Mouse (Mus musculus): ENCODE data around the gene Kmt5a. TPM values are rescaled to one million over a fixed set of nuclear protein-coding genes. Genes with fewer than 3 reads are reported as not detected.
"Not testable (repeated sequence)": the region's sequence is repeated elsewhere in the genome, so short reads cannot be mapped to it uniquely, and the experiment has no call there.

Gene Kmt5a
- polyA plus RNA-seq, 1 experiment from 2014 or later = 52.3 TPM

GRCm38 (mm10) chr5:124452494-124453228 lies 12.9 kb downstream of the Kmt5a start:
- no peak for DNase-seq (ENCODE audit: low spot score)
- H3K27me3 ChIP-seq (ENCODE audit: low read depth, poor library complexity, severe bottlenecking) = no peaks in the 10 kb centered on the region
- no peak overlapping the region; the same call in 1 of the 2 replicates for H3K27ac ChIP-seq
- H3K4me1 ChIP-seq = peaks cover 13% of the 10 kb centered on the region; the same call in 1 of the 2 replicates
- peaks cover 100% of the 10 kb centered on the region for H3K36me3 ChIP-seq
- H3K9me3 ChIP-seq (replicated peaks) = no peaks in the 10 kb centered on the region
- H3K4me3 ChIP-seq = no peak overlapping the region
- 88% methylated on average over 15 of the region's 15 CpGs for WGBS

- WGBS = 89% methylated on average over 13 of the region's 13 CpGs
- H3K4me3 ChIP-seq = no peak overlapping the region
- no peaks in the 10 kb centered on the region for H3K27me3 ChIP-seq (ENCODE audit: low read depth, poor library complexity, severe bottlenecking)
- no peaks in the 10 kb centered on the region for H3K9me3 ChIP-seq (replicated peaks)
- no peak for DNase-seq (ENCODE audit: low spot score)
- peaks cover 13% of the 10 kb centered on the region; the same call in 1 of the 2 replicates for H3K4me1 ChIP-seq
- peaks cover 100% of the 10 kb centered on the region for H3K36me3 ChIP-seq
- no peak overlapping the region for H3K27ac ChIP-seq
These were observed 13.8 kb downstream of the Kmt5a start for GRCm38 (mm10) chr5:124453339-124454081.

- 86% methylated on average over 1 of the region's 1 CpGs for WGBS
- H3K36me3 ChIP-seq = peaks cover 100% of the 10 kb centered on the region
- H3K27ac ChIP-seq = no peak overlapping the region
- H3K4me3 ChIP-seq = no peak overlapping the region
- no peak for DNase-seq (ENCODE audit: low spot score)
- no peaks in the 10 kb centered on the region for H3K9me3 ChIP-seq (replicated peaks)
- peaks cover 11% of the 10 kb centered on the region; the same call in 1 of the 2 replicates for H3K4me1 ChIP-seq
- no peaks in the 10 kb centered on the region for H3K27me3 ChIP-seq (ENCODE audit: low read depth, poor library complexity, severe bottlenecking)
These were observed 14.3 kb downstream of the Kmt5a start for GRCm38 (mm10) chr5:124454082-124454419.

DNA sequence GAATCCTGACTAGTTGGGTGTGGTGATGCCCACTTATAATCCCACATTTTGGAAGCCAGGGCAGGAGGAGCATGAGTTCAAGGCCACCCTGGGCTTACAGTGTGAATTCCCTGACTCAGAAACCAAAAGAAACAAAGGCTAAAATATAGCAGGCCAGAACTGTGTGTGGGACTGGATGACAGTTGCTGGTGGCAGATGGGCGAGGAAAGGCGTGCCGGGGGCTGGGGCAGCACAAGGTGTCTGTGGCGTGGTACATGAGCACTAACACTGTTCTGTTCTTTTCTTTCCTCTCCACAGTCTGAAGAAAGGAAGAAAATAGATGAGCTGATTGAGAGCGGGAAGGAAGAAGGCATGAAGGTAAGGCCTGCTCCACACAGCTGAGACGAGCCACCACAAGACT lies 17.0 kb downstream of the Kmt5a start:
- H3K27me3 ChIP-seq (ENCODE audit: low read depth, poor library complexity, severe bottlenecking) = no peaks in the 10 kb centered on the region
- WGBS = 95% methylated on average over 6 of the region's 6 CpGs
- no peaks in the 10 kb centered on the region for H3K9me3 ChIP-seq (replicated peaks)
- H3K36me3 ChIP-seq = peaks cover 100% of the 10 kb centered on the region
- no peak overlapping the region for H3K4me3 ChIP-seq
- no peak for DNase-seq (ENCODE audit: low spot score)
- no peak overlapping the region for H3K27ac ChIP-seq
- H3K4me1 ChIP-seq = peaks cover 9% of the 10 kb centered on the region; the same call in 1 of the 2 replicates

DNA sequence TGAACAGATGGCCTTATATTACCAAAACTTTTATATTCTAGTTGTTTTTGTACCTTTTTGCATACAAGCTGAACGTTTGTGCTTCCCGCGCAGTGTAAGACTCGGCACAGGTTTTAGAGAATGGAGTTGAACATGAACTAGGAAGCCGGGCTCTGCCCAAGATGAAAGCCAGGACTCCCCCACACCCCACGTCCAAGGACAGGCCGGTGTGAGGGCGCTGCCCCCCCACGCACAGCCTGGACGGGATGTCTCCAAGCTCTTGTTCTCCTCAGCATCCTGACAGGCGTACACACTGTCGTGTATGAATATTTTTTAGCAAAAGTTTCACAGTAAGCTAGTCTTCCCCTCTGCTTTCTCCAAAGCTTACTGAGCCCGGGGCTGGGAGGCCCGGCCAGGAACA lies 21.2 kb downstream of the Kmt5a start:
- H3K4me1 ChIP-seq; H3K27me3 ChIP-seq (ENCODE audit: low read depth, poor library complexity, severe bottlenecking); H3K27ac ChIP-seq; H3K4me3 ChIP-seq; H3K9me3 ChIP-seq (replicated peaks); DNase-seq (ENCODE audit: low spot score): not testable (repeated sequence)
- 93% methylated on average over 14 of the region's 14 CpGs for WGBS
- H3K36me3 ChIP-seq = peaks cover 84% of the 10 kb centered on the region

DNA sequence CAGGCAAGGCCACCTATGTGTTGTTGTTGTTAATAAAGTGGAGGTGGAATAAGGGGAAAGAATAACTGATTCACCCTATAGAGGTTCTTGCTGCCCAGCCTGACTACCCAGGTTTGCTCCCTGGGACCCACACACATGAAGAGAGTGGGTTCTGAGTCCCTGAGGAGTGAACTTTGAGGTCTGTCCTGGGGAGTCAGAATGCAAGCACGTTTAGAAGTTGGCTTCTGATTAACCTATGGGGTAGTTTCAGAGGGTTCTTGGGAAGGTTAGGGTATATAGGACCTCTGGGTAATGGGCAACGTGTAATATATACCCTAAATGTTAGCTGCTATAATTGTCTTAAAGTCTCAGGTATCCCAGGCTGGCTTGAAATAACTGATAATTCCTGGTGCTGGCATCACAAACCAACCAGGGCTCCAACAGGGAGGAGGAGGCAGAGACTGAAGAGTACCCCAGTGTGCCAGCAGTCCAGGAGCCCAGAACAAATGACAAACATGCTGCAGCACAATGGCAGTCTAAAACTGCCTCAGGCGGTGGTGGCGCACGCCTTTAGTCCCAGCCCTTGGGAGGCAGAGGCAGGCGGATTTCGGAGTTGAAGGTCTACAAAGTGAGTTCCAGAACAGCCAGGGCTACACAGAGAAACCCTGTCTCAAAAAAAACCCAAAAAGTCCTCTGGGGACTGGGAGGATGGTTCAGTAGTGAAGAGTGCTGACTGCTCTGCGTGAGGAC lies 22.7 kb downstream of the Kmt5a start:
- Histone ChIP-seq H3K9me3 (replicated peaks) (no peaks in the 10 kb centered on the region), H3K4me1 (no peaks in the 10 kb centered on the region), H3K27ac (no peak overlapping the region), H3K36me3 (peaks cover 77% of the 10 kb centered on the region), H3K4me3 (no peak overlapping the region), H3K27me3 (ENCODE audit: low read depth, poor library complexity, severe bottlenecking) (no peaks in the 10 kb centered on the region)
- no peak for DNase-seq (ENCODE audit: low spot score)
- 88% methylated on average over 8 of the region's 8 CpGs for WGBS

- peaks cover 77% of the 10 kb centered on the region for H3K36me3 ChIP-seq
- WGBS = 90% methylated on average over 5 of the region's 5 CpGs
- no peaks in the 10 kb centered on the region for H3K4me1 ChIP-seq
- H3K27me3 ChIP-seq (ENCODE audit: low read depth, poor library complexity, severe bottlenecking) = no peaks in the 10 kb centered on the region
- no peaks in the 10 kb centered on the region for H3K9me3 ChIP-seq (replicated peaks)
- H3K4me3 ChIP-seq = no peak overlapping the region
- no peak overlapping the region for H3K27ac ChIP-seq
- no peak for DNase-seq (ENCODE audit: low spot score)
These were observed 23.7 kb downstream of the Kmt5a start for GRCm38 (mm10) chr5:124463462-124463861.

DNA sequence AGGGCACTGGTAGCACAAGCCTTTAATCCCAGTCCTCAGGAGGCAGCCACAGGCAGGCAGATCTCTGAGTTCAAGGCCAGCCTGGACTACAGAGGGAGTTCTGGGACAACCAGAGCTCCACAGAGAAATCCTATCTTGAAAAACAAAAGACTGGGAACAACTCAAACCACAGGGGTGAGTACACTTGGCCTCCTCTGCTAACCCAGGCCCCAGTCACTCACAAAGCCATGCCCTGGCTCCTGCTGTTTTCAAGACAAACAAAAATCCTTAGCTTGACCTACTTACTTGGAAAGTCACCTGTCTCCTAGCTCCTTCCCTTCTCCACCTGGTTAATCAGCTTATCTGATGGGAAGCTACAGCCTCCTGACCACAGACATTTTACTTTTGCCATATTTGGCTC lies 25.2 kb downstream of the Kmt5a start:
- H3K27ac ChIP-seq = no peak overlapping the region
- no peaks in the 10 kb centered on the region for H3K9me3 ChIP-seq (replicated peaks)
- DNase-seq (ENCODE audit: low spot score) = no peak
- no peaks in the 10 kb centered on the region for H3K4me1 ChIP-seq
- peaks cover 77% of the 10 kb centered on the region for H3K36me3 ChIP-seq
- H3K4me3 ChIP-seq = no peak overlapping the region
- no peaks in the 10 kb centered on the region for H3K27me3 ChIP-seq (ENCODE audit: low read depth, poor library complexity, severe bottlenecking)

DNA sequence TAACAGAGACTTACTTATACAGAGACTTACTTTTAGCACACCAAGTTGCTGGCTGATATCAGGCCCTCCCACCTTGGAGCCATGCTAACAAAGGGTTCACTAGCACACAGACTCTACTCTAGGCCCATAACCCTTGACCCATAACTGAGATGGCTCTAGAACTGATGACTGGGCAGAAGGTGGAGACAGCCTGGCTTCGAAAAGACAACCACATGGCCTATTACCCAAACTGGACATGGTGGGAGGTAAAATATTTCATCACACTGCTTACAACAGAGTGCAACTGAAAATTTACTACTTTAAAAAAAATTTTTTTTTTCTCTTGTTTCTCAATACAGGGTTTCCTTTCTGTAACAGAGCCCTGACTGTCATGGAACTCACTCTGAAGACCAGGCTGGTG lies 28.0 kb downstream of the Kmt5a start:
- no peak for DNase-seq (ENCODE audit: low spot score)
- H3K36me3 ChIP-seq = peaks cover 52% of the 10 kb centered on the region
- H3K27ac ChIP-seq = no peak overlapping the region
- no peak overlapping the region for H3K4me3 ChIP-seq
- H3K27me3 ChIP-seq (ENCODE audit: low read depth, poor library complexity, severe bottlenecking) = no peaks in the 10 kb centered on the region
- H3K9me3 ChIP-seq (replicated peaks) = no peaks in the 10 kb centered on the region
- no peaks in the 10 kb centered on the region for H3K4me1 ChIP-seq
- 98% methylated on average over 1 of the region's 1 CpGs for WGBS

- no peaks in the 10 kb centered on the region for H3K27me3 ChIP-seq (ENCODE audit: low read depth, poor library complexity, severe bottlenecking)
- H3K9me3 ChIP-seq (replicated peaks) = no peaks in the 10 kb centered on the region
- no peak for DNase-seq (ENCODE audit: low spot score)
- peaks cover 46% of the 10 kb centered on the region for H3K36me3 ChIP-seq
- H3K27ac ChIP-seq = no peak overlapping the region
- H3K4me1 ChIP-seq = no peaks in the 10 kb centered on the region
- no peak overlapping the region for H3K4me3 ChIP-seq
- WGBS = 93% methylated on average over 7 of the region's 7 CpGs
These were observed 28.6 kb downstream of the Kmt5a start for GRCm38 (mm10) chr5:124468365-124468764.

GRCm38 (mm10) chr5:124469486-124469885 lies 29.8 kb downstream of the Kmt5a start:
- Histone ChIP-seq H3K9me3 (replicated peaks) (no peaks in the 10 kb centered on the region), H3K27me3 (ENCODE audit: low read depth, poor library complexity, severe bottlenecking) (no peaks in the 10 kb centered on the region), H3K27ac (no peak overlapping the region), H3K4me1 (no peaks in the 10 kb centered on the region), H3K36me3 (peaks cover 43% of the 10 kb centered on the region), H3K4me3 (no peak overlapping the region)
- DNase-seq (ENCODE audit: low spot score) = no peak
- 90% methylated on average over 6 of the region's 6 CpGs for WGBS

- no peak overlapping the region for H3K4me3 ChIP-seq
- no peaks in the 10 kb centered on the region for H3K27me3 ChIP-seq (ENCODE audit: low read depth, poor library complexity, severe bottlenecking)
- 0 out of 2 replicates have a peak, but pooled peaks cover 5% of the 10 kb centered on the region for H3K4me1 ChIP-seq
- peaks cover 42% of the 10 kb centered on the region for H3K36me3 ChIP-seq
- no peak for DNase-seq (ENCODE audit: low spot score)
- no peak overlapping the region for H3K27ac ChIP-seq
- H3K9me3 ChIP-seq (replicated peaks) = no peaks in the 10 kb centered on the region
- 92% methylated on average over 6 of the region's 6 CpGs for WGBS
These were observed 31.0 kb downstream of the Kmt5a start for GRCm38 (mm10) chr5:124470591-124471171.

- H3K4me1 ChIP-seq = peaks cover 16% of the 10 kb centered on the region
- 0 out of 2 replicates have a peak, but pooled peaks cover 4% of the 10 kb centered on the region for H3K36me3 ChIP-seq
- H3K27me3 ChIP-seq (ENCODE audit: low read depth, poor library complexity, severe bottlenecking) = no peaks in the 10 kb centered on the region
- peak overlapping the region; percentile 90; the same call in 1 of the 2 replicates for H3K4me3 ChIP-seq
- 90% methylated on average over 1 of the region's 1 CpGs for WGBS
- no peak for DNase-seq (ENCODE audit: low spot score)
- peak overlapping the region; percentile 43; the same call in 1 of the 2 replicates for H3K27ac ChIP-seq
- H3K9me3 ChIP-seq (replicated peaks) = no peaks in the 10 kb centered on the region
These were observed 39.1 kb downstream of the Kmt5a start for GRCm38 (mm10) chr5:124478873-124479204.
